Mouse (Mus musculus) cerebellum, postnatal 36 days (tissue): ENCODE data around the gene Armc10.
"Not testable (repeated sequence)": the region's sequence is repeated elsewhere in the genome, so short reads cannot be mapped to it uniquely, and the experiment has no call there.

Experiments used
- DNase-seq, 2 experiments: peaks; one replicate each; pipeline ENCODE4 v3.0.0; 2021 to 2022; ENCODE audit warnings: mixed read lengths in 2 of 2

Armc10 gene

DNA sequence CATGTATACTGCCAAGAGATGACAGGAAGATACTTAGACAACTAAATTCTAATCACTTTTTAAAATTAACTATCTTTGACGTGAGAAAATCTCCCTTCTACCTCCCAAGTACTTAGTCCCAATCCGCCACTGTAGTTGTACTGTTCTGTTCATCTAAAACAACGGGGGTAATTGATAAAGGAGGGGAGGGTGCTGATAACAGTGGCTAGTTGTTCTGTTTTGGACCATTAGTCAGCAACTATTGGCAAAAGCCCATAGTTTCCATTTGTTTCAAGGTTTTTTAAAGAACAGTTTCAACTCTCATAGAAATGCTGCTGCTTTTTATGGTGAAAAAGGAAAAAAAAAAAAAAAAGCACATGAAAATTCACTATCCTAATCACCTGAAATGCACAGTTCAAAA is 58.1 kb downstream of the Armc10 start:
- DNase-seq: no peak

- no peak for DNase-seq
These were observed 60.9 kb downstream of the Armc10 start for GRCm38 (mm10) chr5:21706546-21706945.

- not testable (repeated sequence) for DNase-seq
These were observed 62.4 kb downstream of the Armc10 start for GRCm38 (mm10) chr5:21708011-21708410.
